Mouse (Mus musculus) left cerebral cortex, postnatal 14 days (tissue): ENCODE results near the gene Tmem44. TPM values are rescaled to one million over a fixed set of nuclear protein-coding genes. Genes with fewer than 3 reads are reported as not detected.
"Not testable (repeated sequence)": the region's sequence is repeated elsewhere in the genome, so short reads cannot be mapped to it uniquely, and the experiment has no call there.

Experiments
- DNase-seq, 2 experiments: peaks; one replicate each; pipeline ENCODE4 v3.0.0; 2021 to 2022; ENCODE audit warnings: low spot score in 2 of 2, mixed read lengths in 1 of 2
- intact Hi-C: fragments of 180-260 bp; cut with DNase I; formaldehyde crosslinking; loops from one replicate; pipeline ENCODE4 v1.15.1; 2025
- total RNA-seq, 2 experiments: library from RNA; stranded (reverse); gene quantifications; 2 replicates each; pipeline ENCODE4 v1.2.3; 2021

Tmem44 gene
- total RNA-seq, 2 experiments from 2014 or later, result 70.1 to 76.4 TPM

DNA sequence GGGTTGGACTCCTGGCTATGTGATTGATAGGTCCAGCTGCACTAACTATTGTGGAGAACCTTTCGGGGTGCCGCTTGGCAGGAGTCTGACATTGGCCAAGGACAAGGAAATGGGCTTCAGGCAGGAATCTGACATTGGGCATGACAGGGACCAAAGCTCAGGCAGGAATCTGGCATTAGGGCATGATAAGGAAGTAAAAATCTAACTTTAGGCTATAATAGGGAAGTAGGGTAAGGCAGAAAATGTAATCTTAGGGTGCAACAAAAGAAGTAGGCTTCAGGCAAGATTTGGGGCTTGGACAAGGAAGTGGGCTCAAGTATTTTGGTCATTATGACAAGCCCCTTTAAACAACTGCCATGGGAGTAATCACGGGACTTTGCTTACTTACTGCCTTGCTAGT is 85.9 kb downstream of the Tmem44 start:
- DNase-seq, intact Hi-C loops: not testable (repeated sequence)

Other genes starting within 250 kb of the Tmem44 start
- gene Gp5, start 240.1 kb downstream of the Tmem44 start, total RNA-seq, result under 1 TPM; 0.83 to 0.89 TPM
- 10 to 100 TPM; 66.2 to 67.3 TPM for gene Atp13a3, start 144.9 kb downstream of the Tmem44 start, total RNA-seq
- 10 to 100 TPM; 14.7 to 19.0 TPM for gene Lsg1, start 36.8 kb upstream of the Tmem44 start, total RNA-seq
- gene Fam43a, start 48.9 kb upstream of the Tmem44 start, total RNA-seq, result 10 to 100 TPM; 14.6 to 15.4 TPM